In genomic region chr1:89109767-89110166, GRCm38 (mm10) we compare ENCODE assay signal across 11 mouse cellular contexts. TPM values are rescaled to one million over a fixed set of nuclear protein-coding genes. Genes with fewer than 3 reads are reported as not detected.
DNase-seq lines count a peak whose midpoint lies in the region; ATAC-seq and TF ChIP-seq lines count a peak whose summit lies in the region.
"Had no signal": no experiment of that assay in that cellular context is flagged by ENCODE, and none has a peak within 500 bp of the region (broad histone marks: within the 10 kb centered on the region; RNA-seq: fewer than 3 reads in every experiment).

No protein-coding gene starts in this region.

- no peak for DNase-seq in heart, adult 9 months (ENCODE audit: low spot score in 2 of 2)
- DNase-seq in lung, embryonic 14.5 days, result peak; percentile 41
- no peak for DNase-seq in lung, postnatal 10 days
- no peak for DNase-seq in embryonic facial prominence, embryonic 10.5 days (ENCODE audit: low spot score)
- peak; percentile 34 for DNase-seq in mesoderm, embryonic 11.5 days (ENCODE audit: low read depth, low spot score)
- no peak for DNase-seq in right cerebral cortex, adult 2 months (ENCODE audit: low spot score in 2 of 2)
- DNase-seq: cerebellum, adult 11 months; right cerebral cortex, postnatal 14 days had no signal

- ATAC-seq in heart, embryonic 14.5 days (ENCODE audit: insufficient number of reproducible peaks, insufficient read depth, low FRiP score, low read depth), result no peak
- ATAC-seq in lung, embryonic 14.5 days (ENCODE audit: insufficient read depth), result no peak
- ATAC-seq: forebrain, embryonic 13.5 days had no signal

- H3K36me3 ChIP-seq in heart, embryonic 14.5 days (ENCODE audit: control insufficient read depth, insufficient read depth, low read length), result peaks cover 6% of the 10 kb centered on the region; the same call in 1 of the 2 replicates
- H3K36me3 ChIP-seq in lung, embryonic 14.5 days (ENCODE audit: insufficient read depth), result no peaks in the 10 kb centered on the region
- H3K36me3 ChIP-seq in embryonic facial prominence, embryonic 10.5 days (replicated peaks), result peaks cover 29% of the 10 kb centered on the region
- H3K36me3 ChIP-seq: limb, embryonic 15.5 days had no signal

- H3K9me3 ChIP-seq in heart, embryonic 14.5 days (ENCODE audit: control insufficient read depth, low read length), result no peaks in the 10 kb centered on the region
- H3K9me3 ChIP-seq in lung, embryonic 14.5 days (ENCODE audit: low read depth, low read length), result no peaks in the 10 kb centered on the region
- no peaks in the 10 kb centered on the region for H3K9me3 ChIP-seq in embryonic facial prominence, embryonic 10.5 days
- H3K9me3 ChIP-seq: forebrain, embryonic 13.5 days; limb, embryonic 15.5 days had no signal

- no peak overlapping the region for H3K4me3 ChIP-seq in heart, embryonic 14.5 days (ENCODE audit: control insufficient read depth in 1 of 2, insufficient read depth in 1 of 2, low read depth in 1 of 2, low read length in 2 of 2)
- no peak overlapping the region for H3K4me3 ChIP-seq in lung, embryonic 14.5 days (ENCODE audit: low read depth, low read length)
- H3K4me3 ChIP-seq in embryonic facial prominence, embryonic 10.5 days, result no peak overlapping the region
- H3K4me3 ChIP-seq: forebrain, embryonic 13.5 days; limb, embryonic 15.5 days had no signal

- H3K4me2 ChIP-seq in heart, embryonic 14.5 days (ENCODE audit: low read length), result no peak overlapping the region
- H3K4me2 ChIP-seq in lung, embryonic 14.5 days, result no peak overlapping the region
- H3K4me2 ChIP-seq: forebrain, embryonic 13.5 days; limb, embryonic 15.5 days had no signal

- no peaks in the 10 kb centered on the region for H3K27me3 ChIP-seq in heart, embryonic 14.5 days (ENCODE audit: control insufficient read depth, insufficient read depth, low read length)
- H3K27me3 ChIP-seq in lung, embryonic 14.5 days (ENCODE audit: insufficient read depth, low read length), result no peaks in the 10 kb centered on the region
- no peaks in the 10 kb centered on the region for H3K27me3 ChIP-seq in embryonic facial prominence, embryonic 10.5 days (replicated peaks; ENCODE audit: low read depth, poor library complexity, severe bottlenecking)
- H3K27me3 ChIP-seq: forebrain, embryonic 13.5 days; limb, embryonic 15.5 days had no signal

- H3K4me1 ChIP-seq in heart, embryonic 14.5 days (ENCODE audit: control insufficient read depth in 2 of 2, insufficient read depth in 2 of 2, low read length in 2 of 2), result peaks cover 61 to 85% of the 10 kb centered on the region in 2 experiments
- peaks cover 53% of the 10 kb centered on the region for H3K4me1 ChIP-seq in lung, embryonic 14.5 days (ENCODE audit: insufficient read depth)
- H3K4me1 ChIP-seq in embryonic facial prominence, embryonic 10.5 days, result peaks cover 62% of the 10 kb centered on the region

- H3K27ac ChIP-seq in heart, embryonic 14.5 days (replicated peaks in 1 of 2; ENCODE audit: control insufficient read depth in 1 of 2, insufficient read depth in 1 of 2, low read depth in 2 of 2, low read length in 2 of 2), result peak overlapping the region; percentile 92 to 94; a peak in 3 of 4 replicates
- H3K27ac ChIP-seq in lung, embryonic 14.5 days (ENCODE audit: low read depth), result peak overlapping the region; percentile 85
- peak overlapping the region; percentile 85 for H3K27ac ChIP-seq in embryonic facial prominence, embryonic 10.5 days (replicated peaks)
- H3K27ac ChIP-seq: forebrain, embryonic 13.5 days; limb, embryonic 15.5 days had no signal

- H3K9ac ChIP-seq in heart, embryonic 14.5 days (ENCODE audit: low read length), result peak overlapping the region; percentile 1; the same call in 1 of the 2 replicates
- no peak overlapping the region for H3K9ac ChIP-seq in lung, embryonic 14.5 days
- H3K9ac ChIP-seq: forebrain, embryonic 13.5 days; limb, embryonic 15.5 days had no signal

- WGBS in heart, embryonic 14.5 days, result 46% methylated on average over 7 of the region's 7 CpGs
- 47% methylated on average over 7 of the region's 7 CpGs for WGBS in lung, embryonic 14.5 days
- WGBS in embryonic facial prominence, embryonic 10.5 days, result 51% methylated on average over 7 of the region's 7 CpGs

- no peak for TF ChIP-seq CTCF in lung, embryonic 14.5 days (IDR thresholded peaks at IDR 0.05; ENCODE audit: low read depth)

RNA-seq across cellular contexts. Expression of gene Sh3bp4, which starts 39.6 kb away (rescaled TPM):
- 17.2 and 19.2 TPM in 2 replicates for polyA plus RNA-seq in heart, embryonic 14.5 days (2014; fragmentation: Nextera tagmentation; extraction: Ambion mirVana)
- 25.5 and 26.2 TPM in 2 replicates for polyA plus RNA-seq in lung, embryonic 14.5 days (2014; fragmentation: Nextera tagmentation; extraction: Ambion mirVana)
- polyA plus RNA-seq in embryonic facial prominence, embryonic 10.5 days (2016; fragmentation: Nextera tagmentation; extraction: Ambion mirVana), result 25.1 and 26.5 TPM in 2 replicates

Comparison
In these comparisons a context has a peak if more than half of its experiments do, and no peak if none do; other contexts are left out.
1. DNase-seq: peak in lung, embryonic 14.5 days (single experiment) and mesoderm, embryonic 11.5 days (single experiment); none in heart, adult 9 months (0 of 2), lung, postnatal 10 days (single experiment), embryonic facial prominence, embryonic 10.5 days (single experiment) and right cerebral cortex, adult 2 months (0 of 2).
2. Peak in every context shown above with its lines, with median percentiles within 50 percentile points of each other: H3K27ac ChIP-seq.